Mouse (Mus musculus) kidney, postnatal 0 days (tissue): ENCODE results near the gene Akap7. TPM values are rescaled to one million over a fixed set of nuclear protein-coding genes. Genes with fewer than 3 reads are reported as not detected.

Experiments used
- ATAC-seq: fragments of 200-750 bp; cut with Nextera tagmentation; replicated peaks from 2 replicates; pipeline ENCODE4 v1.8.0; 2017; ENCODE audit warnings: low read depth, moderate number of reproducible peaks, moderate TSS enrichment, moderate library complexity; ENCODE audit not compliant: low FRiP score
- DNase-seq: peaks from one replicate; pipeline ENCODE4 v3.0.0-alpha.2; 2016; ENCODE audit warnings: low spot score
- H3K27ac ChIP-seq: fragments of 300-500 bp; sonication (generic); 2 replicates; pipeline ENCODE4 v1.5.1; 2014; ENCODE audit warnings: mild to moderate bottlenecking
- H3K27me3 ChIP-seq: fragments of 300-500 bp; sonication (generic); 2 replicates; pipeline ENCODE4 v1.6.1; 2014; ENCODE audit warnings: low read length, mixed read lengths; ENCODE audit not compliant: insufficient read depth
- H3K36me3 ChIP-seq: fragments of 300-500 bp; sonication (generic); 2 replicates; pipeline ENCODE4 v1.6.1; 2014; ENCODE audit warnings: low read length, mixed read lengths; ENCODE audit not compliant: insufficient read depth
- H3K4me1 ChIP-seq: fragments of 300-500 bp; sonication (generic); replicated peaks from 2 replicates; pipeline ENCODE4 v1.6.1; 2014; ENCODE audit warnings: antibody characterized with exemption, low read length, mixed read lengths; ENCODE audit not compliant: insufficient read depth
- H3K4me2 ChIP-seq: fragments of 300-500 bp; sonication (generic); 2 replicates; pipeline ENCODE4 v1.6.1; 2014; ENCODE audit warnings: mild to moderate bottlenecking, low read length, moderate library complexity, mixed read lengths
- H3K4me3 ChIP-seq: fragments of 300-500 bp; sonication (generic); replicated peaks from 2 replicates; pipeline ENCODE4 v1.5.1; 2014; ENCODE audit warnings: low read depth, low read length
- H3K9ac ChIP-seq: fragments of 300-500 bp; sonication (generic); 2 replicates; pipeline ENCODE4 v1.6.1; 2014; ENCODE audit warnings: low read depth, low read length
- H3K9me3 ChIP-seq: fragments of 300-500 bp; sonication (generic); replicated peaks from 2 replicates; pipeline ENCODE4 v1.6.1; 2016; ENCODE audit warnings: low read length, inconsistent platforms, mixed read lengths
- CTCF ChIP-seq: IDR thresholded peaks from 2 replicates; pipeline ENCODE4 v1.5.1; 2016; ENCODE audit warnings: antibody characterized with exemption, low read depth, mild to moderate bottlenecking, moderate library complexity
- WGBS: fragments of 180-500 bp; shearing (Covaris S2); extraction: QIAGEN DNeasy Blood & Tissue Kit; methylation state at CpG from one replicate; pipeline ENCODE4 v1.1.7; 2014; 5-methylcytosine and 5-hydroxymethylcytosine counted together
- polyA plus RNA-seq: library from polyadenylated mRNA; unstranded; fragments of >200 nt; fragmentation: Nextera tagmentation; extraction: Ambion mirVana; gene quantifications from 2 replicates; pipeline ENCODE4 v1.2.1, GENCODE M21; 2015

The Akap7 gene
- polyA plus RNA-seq, 1 experiment from 2014 or later, result 40.3 TPM

DNA sequence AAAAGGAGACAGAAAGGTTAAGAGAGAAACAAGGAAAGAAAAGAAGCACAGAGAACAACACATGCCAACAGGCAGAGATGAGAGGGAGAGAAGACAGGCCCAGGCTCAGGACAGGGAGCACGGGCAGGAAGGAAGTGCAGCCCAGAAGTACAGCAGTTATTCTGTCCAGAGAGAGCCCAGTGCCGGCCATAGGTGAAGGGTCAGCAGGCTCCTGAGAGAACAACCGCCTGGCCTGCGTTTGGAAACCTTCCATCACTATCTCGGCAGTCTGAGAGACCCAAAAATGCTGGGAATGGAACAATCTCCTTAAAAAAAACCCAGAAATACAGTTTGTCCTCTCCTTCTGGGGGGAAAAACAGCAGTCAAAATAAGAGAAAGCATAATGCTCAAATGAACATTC is 50.2 kb downstream of the Akap7 start:
- WGBS, result 49% methylated on average over 5 of the region's 5 CpGs
- DNase-seq, result peak; percentile 38
- H3K9me3 ChIP-seq, result no peaks in the 10 kb centered on the region
- no peak overlapping the region for H3K9ac ChIP-seq
- ATAC-seq, result no peak
- H3K4me2 ChIP-seq, result no peak overlapping the region
- H3K27me3 ChIP-seq, result no peaks in the 10 kb centered on the region
- TF ChIP-seq CTCF, result no peak
- no peak overlapping the region for H3K4me3 ChIP-seq
- H3K27ac ChIP-seq, result no peak overlapping the region
- H3K4me1 ChIP-seq, result no peaks in the 10 kb centered on the region
- no peaks in the 10 kb centered on the region for H3K36me3 ChIP-seq

DNA sequence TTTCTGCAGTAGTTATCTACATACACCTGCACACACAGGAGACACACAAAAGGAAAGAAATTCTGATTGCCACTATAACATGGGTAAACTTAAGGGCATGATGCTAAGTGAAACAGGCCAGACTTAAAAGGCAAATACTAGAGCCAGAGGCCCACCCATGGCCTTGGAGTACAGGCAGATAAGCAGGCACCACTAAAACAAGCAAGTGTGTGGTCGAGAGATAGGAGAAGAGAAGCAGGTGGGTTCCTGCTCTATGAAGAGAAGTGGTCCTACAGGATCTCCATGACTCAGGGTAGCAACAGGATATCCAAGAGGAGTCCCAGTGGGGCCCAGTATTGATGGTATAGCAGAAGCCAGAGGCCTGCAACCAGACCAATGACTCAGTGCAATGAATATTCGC is 54.2 kb downstream of the Akap7 start:
- no peaks in the 10 kb centered on the region for H3K4me1 ChIP-seq
- no peak overlapping the region for H3K27ac ChIP-seq
- no peak overlapping the region for H3K4me3 ChIP-seq
- no peaks in the 10 kb centered on the region for H3K9me3 ChIP-seq
- no peak for TF ChIP-seq CTCF
- WGBS, result 82% methylated on average over 2 of the region's 2 CpGs
- no peaks in the 10 kb centered on the region for H3K27me3 ChIP-seq
- no peak overlapping the region for H3K4me2 ChIP-seq
- H3K36me3 ChIP-seq, result no peaks in the 10 kb centered on the region
- no peak overlapping the region for H3K9ac ChIP-seq
- ATAC-seq (no peak), DNase-seq (no peak)

DNA sequence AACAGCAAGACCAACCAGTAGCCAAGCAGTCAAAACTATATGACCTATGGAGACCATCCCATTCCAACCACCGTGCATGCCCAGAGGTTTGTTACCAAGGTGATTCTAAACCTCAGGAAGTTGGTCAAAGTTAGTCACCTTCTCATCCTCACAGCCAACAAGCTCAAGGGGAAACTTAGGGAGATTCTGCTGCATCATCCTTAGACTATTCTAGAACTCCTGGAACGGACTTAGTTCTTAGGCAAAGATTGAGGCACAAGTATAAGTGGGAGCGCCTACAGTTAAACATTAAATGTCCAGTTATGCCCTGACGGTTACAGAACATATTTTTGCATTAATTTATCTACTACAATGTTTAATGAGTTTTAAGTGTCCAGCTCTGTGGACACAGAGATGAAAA is 54.7 kb downstream of the Akap7 start:
- Histone ChIP-seq H3K36me3 (no peaks in the 10 kb centered on the region), H3K4me2 (no peak overlapping the region), H3K9me3 (no peaks in the 10 kb centered on the region), H3K9ac (no peak overlapping the region), H3K4me3 (no peak overlapping the region), H3K4me1 (no peaks in the 10 kb centered on the region), H3K27me3 (no peaks in the 10 kb centered on the region), H3K27ac (no peak overlapping the region)
- WGBS, result 86% methylated on average over 4 of the region's 4 CpGs
- no peak for DNase-seq
- no peak for ATAC-seq
- TF ChIP-seq CTCF, result no peak

DNA sequence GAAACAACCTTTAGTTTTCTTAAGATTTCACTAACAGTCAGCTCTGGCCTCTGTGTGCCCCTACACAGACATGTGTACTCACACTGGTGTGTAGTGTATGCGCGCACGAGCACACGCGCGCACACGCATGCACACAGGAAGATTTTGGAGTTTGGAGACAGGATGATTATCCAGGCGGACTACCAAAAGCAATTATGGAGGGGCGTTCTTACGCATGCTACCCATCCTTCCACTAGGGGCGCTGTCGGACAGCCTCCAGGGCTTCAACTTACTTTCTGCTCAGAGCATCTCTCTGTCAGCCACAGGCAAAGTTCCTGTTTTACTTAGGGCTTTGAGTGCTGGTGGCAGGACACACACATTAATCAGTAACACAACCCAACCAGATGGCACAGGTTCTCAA is 57.6 kb downstream of the Akap7 start:
- Histone ChIP-seq H3K4me2 (no peak overlapping the region), H3K9ac (no peak overlapping the region), H3K27ac (no peak overlapping the region), H3K9me3 (no peaks in the 10 kb centered on the region), H3K36me3 (no peaks in the 10 kb centered on the region), H3K4me1 (no peaks in the 10 kb centered on the region), H3K4me3 (no peak overlapping the region), H3K27me3 (no peaks in the 10 kb centered on the region)
- WGBS, result 52% methylated on average over 12 of the region's 12 CpGs
- ATAC-seq, result 0 out of 2 replicates have a peak, but pooled peaks have one; percentile 21
- peak; percentile 82 for TF ChIP-seq CTCF
- DNase-seq, result peak; percentile 83

DNA sequence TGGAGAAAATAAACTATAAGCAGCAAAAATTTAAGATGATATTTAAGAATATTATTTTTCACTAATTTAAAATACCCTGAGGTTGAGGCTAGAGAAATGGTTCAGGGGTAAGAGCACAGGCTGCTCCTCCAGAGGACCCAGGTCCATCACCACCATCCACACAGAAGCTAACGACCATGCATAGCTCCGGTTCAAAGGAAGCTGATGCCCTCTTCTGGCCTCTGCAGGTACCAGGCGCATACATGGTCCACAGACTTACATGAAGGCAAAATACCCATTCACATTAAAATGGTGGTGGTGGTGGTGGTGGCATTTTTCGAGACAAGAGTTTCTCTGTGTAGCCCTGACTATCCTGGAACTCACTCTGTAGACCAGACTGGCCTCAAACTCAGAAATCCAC is 61.5 kb downstream of the Akap7 start:
- Histone ChIP-seq H3K27me3 (no peaks in the 10 kb centered on the region), H3K4me1 (no peaks in the 10 kb centered on the region), H3K9ac (no peak overlapping the region), H3K36me3 (no peaks in the 10 kb centered on the region), H3K27ac (no peak overlapping the region), H3K4me3 (no peak overlapping the region), H3K4me2 (no peak overlapping the region), H3K9me3 (no peaks in the 10 kb centered on the region)
- 57% methylated on average over 4 of the region's 4 CpGs for WGBS
- no peak for DNase-seq
- no peak for ATAC-seq
- peak; percentile 60 for TF ChIP-seq CTCF

DNA sequence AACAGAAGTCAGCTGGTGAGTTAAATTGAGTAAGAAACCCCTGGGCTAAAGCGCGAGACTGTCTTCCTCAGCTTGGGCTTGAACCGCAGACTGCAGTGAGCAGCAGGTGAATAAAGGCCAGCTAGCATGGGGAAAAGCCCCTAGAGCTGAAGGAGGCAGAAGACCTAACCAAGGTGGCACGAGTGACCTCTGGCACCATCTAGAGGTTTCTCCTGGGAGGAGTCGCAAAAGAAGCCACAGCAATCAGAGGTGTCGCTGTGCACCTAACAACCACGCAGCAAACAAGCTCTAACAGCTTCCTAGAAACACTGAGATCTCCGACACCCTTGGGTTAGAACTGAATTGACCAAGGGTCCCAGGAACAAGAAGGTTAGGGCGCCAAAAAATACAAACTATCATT is 68.5 kb downstream of the Akap7 start:
- Histone ChIP-seq H3K9ac (no peak overlapping the region), H3K27me3 (no peaks in the 10 kb centered on the region), H3K4me2 (no peak overlapping the region), H3K4me1 (no peaks in the 10 kb centered on the region), H3K4me3 (no peak overlapping the region), H3K27ac (no peak overlapping the region), H3K36me3 (no peaks in the 10 kb centered on the region), H3K9me3 (no peaks in the 10 kb centered on the region)
- peak; percentile 67 for TF ChIP-seq CTCF
- no peak for ATAC-seq
- peak; percentile 51 for DNase-seq
- 36% methylated on average over 9 of the region's 9 CpGs for WGBS

DNA sequence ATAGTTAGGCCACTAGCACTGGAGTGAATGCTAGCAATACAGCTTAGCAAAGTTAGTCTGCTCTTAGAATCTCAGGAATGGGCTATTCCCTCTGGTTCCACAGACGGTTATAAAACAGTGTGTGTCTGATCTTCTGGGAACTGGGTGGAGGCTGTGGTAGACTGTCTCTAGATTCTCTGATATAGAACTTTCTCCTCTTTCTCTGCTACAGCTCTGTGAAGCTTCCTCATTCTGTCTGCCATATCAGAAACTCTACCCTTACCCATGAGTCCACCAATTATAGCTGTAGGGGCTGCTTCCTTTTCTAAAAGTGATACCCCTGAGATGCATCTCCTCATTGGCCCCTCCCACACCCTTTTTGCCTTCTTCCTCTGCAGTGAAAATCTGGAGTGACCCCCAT is 73.6 kb downstream of the Akap7 start:
- DNase-seq (no peak), ATAC-seq (no peak)
- Histone ChIP-seq H3K9me3 (no peaks in the 10 kb centered on the region), H3K4me3 (no peak overlapping the region), H3K36me3 (no peaks in the 10 kb centered on the region), H3K27ac (no peak overlapping the region), H3K4me1 (no peaks in the 10 kb centered on the region), H3K27me3 (no peaks in the 10 kb centered on the region), H3K9ac (no peak overlapping the region), H3K4me2 (no peak overlapping the region)
- 62% methylated on average over 1 of the region's 1 CpGs for WGBS
- no peak for TF ChIP-seq CTCF
